Mouse (Mus musculus): ENCODE data around the gene Hus1.

Hus1 gene

GRCm38 (mm10) chr11:8978154-8978553, 32.8 kb downstream of the Hus1 start:
- DNase-seq: no peak

GRCm38 (mm10) chr11:8973166-8973565, 37.8 kb downstream of the Hus1 start, which contains the start of gene Pkd1l1:
TSS of gene Pkd1l1 (minus strand) at chr11:8973266.
- DNase-seq: no peak

GRCm38 (mm10) chr11:8972093-8972492, 38.9 kb downstream of the Hus1 start:
- no peak for DNase-seq

- DNase-seq: no peak
Observed at GRCm38 (mm10) chr11:8970509-8970908, 40.5 kb downstream of the Hus1 start.

- no peak for DNase-seq
Observed at GRCm38 (mm10) chr11:8968094-8968493, 42.9 kb downstream of the Hus1 start.

GRCm38 (mm10) chr11:8958572-8958971, 52.4 kb downstream of the Hus1 start:
- DNase-seq: no peak

- peak; percentile 43 to 54 for DNase-seq
Observed at GRCm38 (mm10) chr11:8958108-8958507, 52.9 kb downstream of the Hus1 start.

GRCm38 (mm10) chr11:8957023-8957422, 54.0 kb downstream of the Hus1 start:
- DNase-seq: peak in 1 of 2 experiments; percentile 26

- DNase-seq: peak; percentile 13 to 54
Observed at GRCm38 (mm10) chr11:8955678-8956077, 55.3 kb downstream of the Hus1 start.

- DNase-seq: peak in 1 of 2 experiments; percentile 32
Observed at GRCm38 (mm10) chr11:8949765-8950430, 61.1 kb downstream of the Hus1 start.

- no peak for DNase-seq
Observed at GRCm38 (mm10) chr11:8948871-8949270, 62.1 kb downstream of the Hus1 start.

- DNase-seq: no peak
Observed at GRCm38 (mm10) chr11:8944114-8944513, 66.9 kb downstream of the Hus1 start.

Data from kidney, postnatal 36 days (tissue).